Mouse (Mus musculus): ENCODE data around the gene Gm45062.

Gm45062 gene

GRCm38 (mm10) chr6:8617369-8617768, 358.1 kb downstream of the Gm45062 start:
- DNase-seq (ENCODE audit: extremely low read depth, low read depth), result no peak

GRCm38 (mm10) chr6:8619582-8620350, 360.5 kb downstream of the Gm45062 start:
- DNase-seq (ENCODE audit: extremely low read depth, low read depth), result peak; percentile 43

GRCm38 (mm10) chr6:8623045-8623444, 363.8 kb downstream of the Gm45062 start:
- no peak for DNase-seq (ENCODE audit: extremely low read depth, low read depth)

GRCm38 (mm10) chr6:8628226-8628625, 369.0 kb downstream of the Gm45062 start:
- no peak for DNase-seq (ENCODE audit: extremely low read depth, low read depth)

GRCm38 (mm10) chr6:8628715-8629267, 369.5 kb downstream of the Gm45062 start:
- DNase-seq (ENCODE audit: extremely low read depth, low read depth), result no peak

- no peak for DNase-seq (ENCODE audit: extremely low read depth, low read depth)
Observed at GRCm38 (mm10) chr6:8630531-8630930, 371.3 kb downstream of the Gm45062 start.

- no peak for DNase-seq (ENCODE audit: extremely low read depth, low read depth)
Observed at GRCm38 (mm10) chr6:8631362-8631761, 372.1 kb downstream of the Gm45062 start.

GRCm38 (mm10) chr6:8631986-8632632, 372.9 kb downstream of the Gm45062 start:
- peak; percentile 33 for DNase-seq (ENCODE audit: extremely low read depth, low read depth)

- peak; percentile 44 for DNase-seq (ENCODE audit: extremely low read depth, low read depth)
Observed at GRCm38 (mm10) chr6:8632701-8633100, 373.5 kb downstream of the Gm45062 start.

- no peak for DNase-seq (ENCODE audit: extremely low read depth, low read depth)
Observed at GRCm38 (mm10) chr6:8638122-8638521, 378.9 kb downstream of the Gm45062 start.

GRCm38 (mm10) chr6:8638899-8639298, 379.6 kb downstream of the Gm45062 start:
- no peak for DNase-seq (ENCODE audit: extremely low read depth, low read depth)

GRCm38 (mm10) chr6:8639526-8639925, 380.3 kb downstream of the Gm45062 start:
- DNase-seq (ENCODE audit: extremely low read depth, low read depth), result no peak

- DNase-seq (ENCODE audit: extremely low read depth, low read depth), result no peak
Observed at GRCm38 (mm10) chr6:8640863-8641262, 381.6 kb downstream of the Gm45062 start.

- no peak for DNase-seq (ENCODE audit: extremely low read depth, low read depth)
Observed at GRCm38 (mm10) chr6:8644703-8645102, 385.5 kb downstream of the Gm45062 start.

GRCm38 (mm10) chr6:8645708-8646107, 386.5 kb downstream of the Gm45062 start:
- DNase-seq (ENCODE audit: extremely low read depth, low read depth), result no peak
